Mouse (Mus musculus) frontal cortex, postnatal 10 days (tissue): ENCODE results near the gene Ripk4.
A peak's percentile ranks its signal among the peaks of the same experiment; 100 is the strongest.

ENCODE experiments used
- DNase-seq, 2 experiments: peaks; one replicate each; pipeline ENCODE4 v3.0.0; 2022; ENCODE audit warnings: low spot score in 2 of 2, mixed read lengths in 1 of 2

The Ripk4 gene

DNA sequence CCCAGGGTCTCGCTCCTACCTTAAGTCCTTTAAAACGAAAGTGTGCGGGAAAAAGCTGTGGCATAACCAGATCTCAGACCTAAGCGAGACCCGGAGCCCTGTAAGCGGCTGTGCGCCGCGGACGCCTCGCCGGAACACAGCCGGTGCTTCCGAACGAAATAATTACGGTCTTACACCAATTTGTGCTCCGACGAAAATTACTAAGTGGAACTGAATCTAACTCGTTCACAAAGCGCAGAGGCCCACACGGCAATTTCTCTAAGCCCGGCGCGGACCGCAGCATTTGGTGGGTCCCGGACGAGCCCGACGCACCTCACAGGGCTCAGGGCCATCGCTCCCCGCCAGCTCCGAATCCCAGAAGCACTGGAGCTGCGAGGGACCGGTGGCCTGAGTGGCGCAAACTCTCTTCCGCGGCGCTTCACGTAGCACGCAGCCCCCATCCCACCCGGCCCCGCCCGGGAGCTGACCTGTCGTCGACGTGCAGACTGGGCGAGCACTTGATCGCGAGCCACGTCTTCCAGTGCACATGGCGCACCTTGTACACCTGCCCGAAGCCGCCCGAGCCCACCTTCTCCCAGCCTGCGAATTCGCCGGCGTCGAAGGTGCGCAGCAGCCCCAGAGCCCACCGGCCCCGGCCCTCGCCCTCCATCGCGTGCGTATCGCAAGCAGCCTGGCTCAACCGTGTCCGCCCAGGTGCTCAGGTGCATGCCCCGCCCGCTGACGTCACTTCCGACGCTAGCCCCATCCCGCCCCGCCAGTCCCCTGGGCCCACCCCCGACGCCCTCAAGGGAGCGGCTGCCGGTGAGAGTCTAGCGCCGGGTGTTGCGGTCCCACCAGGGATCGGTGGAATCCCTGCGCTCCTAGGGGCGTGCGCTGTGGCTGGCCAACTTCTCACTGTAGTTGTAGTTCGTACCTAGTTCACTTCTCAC lies at the start of gene Ripk4:
Ripk4 (minus strand) TSS at position 727 of the 929 bp plus-strand sequence.
- no peak for DNase-seq

DNA sequence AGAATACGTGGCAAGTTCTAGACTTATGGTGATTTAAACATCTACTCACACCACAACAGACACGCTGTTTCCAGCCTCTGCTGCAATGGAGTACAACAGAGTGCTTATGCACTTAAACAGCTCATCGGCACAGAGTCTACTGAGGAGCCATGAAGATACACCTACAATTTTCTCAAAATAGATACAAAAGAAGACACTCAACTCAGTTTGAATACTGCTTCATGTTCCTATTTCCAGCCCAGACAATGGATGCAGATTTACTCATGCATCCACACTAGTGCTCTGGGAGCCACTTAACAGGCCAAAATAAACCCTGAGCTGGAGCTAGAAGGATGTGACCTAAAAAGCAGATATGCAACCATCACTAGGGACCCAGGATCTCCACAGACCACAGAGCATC lies 45.3 kb upstream of the Ripk4 start:
- DNase-seq, result no peak

DNA sequence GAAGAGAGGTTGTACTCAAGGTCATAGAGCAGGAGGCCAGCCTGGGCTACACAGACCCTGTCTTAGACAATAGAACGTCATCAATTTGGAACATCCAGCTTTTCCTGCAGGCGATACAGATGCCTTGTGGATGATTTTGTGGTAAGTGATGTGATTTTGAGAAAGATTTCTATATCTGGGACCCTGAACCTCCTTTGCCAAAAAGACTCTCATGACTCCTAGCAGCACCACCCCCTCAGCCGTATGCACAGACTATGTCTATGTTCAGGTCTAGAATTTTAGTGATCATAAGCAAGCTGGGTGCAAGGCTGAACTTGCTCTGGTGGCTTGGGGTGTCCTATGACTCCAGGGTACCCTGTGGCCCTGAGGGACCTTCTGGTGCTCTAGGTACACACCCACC lies 42.1 kb upstream of the Ripk4 start:
- no peak for DNase-seq

DNA sequence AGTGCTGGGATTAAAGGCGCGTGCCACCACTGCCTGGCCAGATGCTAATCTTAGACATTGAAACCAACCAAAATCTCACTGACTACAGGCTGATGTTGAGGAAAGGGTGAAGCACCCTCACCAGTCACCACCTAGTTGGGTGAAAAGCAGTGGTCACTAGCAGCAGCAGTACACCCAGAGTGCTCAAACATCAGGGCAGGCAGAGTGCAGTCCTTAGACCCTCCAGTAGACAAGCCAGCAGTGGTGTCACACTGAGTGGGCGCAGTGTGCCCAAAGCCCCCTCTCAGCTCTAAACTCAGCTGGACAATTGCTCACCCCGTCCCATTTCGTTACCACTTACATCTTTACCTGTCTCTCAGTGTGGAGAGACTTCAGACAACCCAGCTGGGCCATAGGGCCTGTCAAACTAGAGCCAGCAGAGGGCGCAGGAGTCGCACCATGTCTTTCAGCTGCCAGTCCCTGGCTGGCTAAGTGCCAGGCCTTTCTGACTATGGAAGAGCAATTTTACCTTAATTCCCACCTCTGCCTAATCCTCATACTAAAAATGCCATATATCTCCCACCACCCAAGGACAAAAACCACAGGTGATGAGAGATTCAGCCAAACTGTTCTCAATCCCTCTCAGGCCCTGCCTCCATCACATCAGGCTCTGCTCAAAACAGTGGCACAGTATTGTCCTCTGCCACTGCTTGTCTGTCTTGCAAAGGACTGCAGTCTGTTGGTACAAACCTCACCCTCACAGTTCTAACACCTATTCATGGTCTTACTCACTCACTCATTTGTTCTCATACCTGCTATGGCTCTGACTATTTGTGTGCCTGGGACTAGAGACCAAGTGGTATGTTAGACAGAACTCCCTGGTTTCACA lies 41.3 kb upstream of the Ripk4 start:
- peak; percentile 59 to 71 for DNase-seq

DNA sequence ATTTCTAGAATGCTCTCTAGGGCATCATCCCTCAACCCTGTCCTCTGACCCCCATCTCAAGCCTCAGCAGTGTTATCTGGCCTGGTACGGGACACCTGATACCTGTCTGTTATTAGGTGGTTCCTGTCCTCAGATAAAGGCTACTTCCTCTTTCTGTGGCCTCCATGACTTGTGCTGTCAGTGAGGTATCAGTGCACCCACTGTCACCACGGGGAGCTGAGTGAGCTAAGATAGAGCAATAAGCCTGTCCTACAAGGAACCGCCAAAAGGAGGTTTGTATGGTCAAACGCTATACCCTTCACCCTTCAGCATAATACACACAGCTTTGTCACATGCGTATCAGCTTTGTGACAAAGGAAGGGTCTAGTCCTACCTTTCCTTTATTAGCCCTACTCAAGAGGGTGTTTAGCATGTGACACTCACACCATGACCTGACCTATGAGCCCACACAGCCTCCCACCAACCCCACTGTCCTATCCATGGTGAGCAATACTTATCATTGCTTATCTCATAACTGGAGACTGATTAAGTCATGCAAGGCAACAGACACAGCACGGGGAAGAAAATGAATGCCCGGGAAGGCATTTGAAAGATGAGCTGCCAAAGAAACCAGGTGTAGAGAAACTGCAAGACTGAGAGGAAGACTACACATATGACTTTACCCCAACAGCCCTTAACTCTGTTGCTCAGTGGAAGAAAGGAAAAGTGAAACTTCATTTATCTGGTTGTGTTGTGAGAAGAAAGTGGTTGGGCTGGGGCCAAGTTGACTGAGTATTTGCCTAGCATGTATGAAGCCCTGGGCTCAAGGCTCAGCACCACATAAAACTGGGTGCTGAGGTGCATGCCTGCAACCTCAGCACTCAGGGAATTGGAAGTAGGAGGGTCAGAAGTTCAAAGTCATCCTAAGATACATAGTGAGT lies 34.6 kb upstream of the Ripk4 start:
- DNase-seq, result no peak

DNA sequence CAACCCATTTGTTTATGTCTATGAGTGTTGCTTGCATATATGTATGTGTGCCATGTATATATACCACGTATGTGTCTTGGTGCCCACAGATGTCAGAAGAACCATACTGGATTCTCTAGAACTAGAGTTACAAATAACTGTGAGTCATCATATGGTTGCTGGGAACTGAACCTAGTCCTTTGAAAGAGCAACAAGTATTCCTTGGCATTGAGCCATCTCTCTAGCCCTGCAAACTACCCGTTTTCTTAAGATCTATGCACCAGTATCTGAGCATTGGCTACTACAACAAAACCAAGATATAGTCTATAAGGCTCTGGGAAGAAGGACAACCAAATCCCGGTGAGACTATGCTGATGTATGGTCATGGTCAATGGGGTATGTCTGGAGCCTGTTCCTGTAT lies 33.6 kb upstream of the Ripk4 start:
- no peak for DNase-seq

DNA sequence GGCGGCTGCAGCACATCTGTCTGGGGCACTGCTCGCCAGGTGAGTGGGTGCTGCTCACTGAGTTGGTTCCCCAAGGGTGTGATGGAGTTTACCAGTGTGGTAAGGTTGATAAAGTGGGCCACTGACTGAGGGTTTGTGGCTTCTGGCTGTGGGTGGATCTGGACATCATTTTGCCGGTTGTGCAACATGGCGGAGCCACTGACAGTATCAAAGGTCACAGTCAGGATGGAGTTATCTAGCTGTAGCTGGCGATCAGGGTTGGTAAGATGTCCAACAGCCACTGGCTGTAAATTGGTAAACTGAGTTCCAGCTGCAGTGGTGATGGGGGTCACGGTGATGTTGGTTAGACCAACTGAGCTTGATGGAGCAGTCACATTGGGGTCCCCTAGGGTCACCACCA lies 30.7 kb upstream of the Ripk4 start:
- no peak for DNase-seq

DNA sequence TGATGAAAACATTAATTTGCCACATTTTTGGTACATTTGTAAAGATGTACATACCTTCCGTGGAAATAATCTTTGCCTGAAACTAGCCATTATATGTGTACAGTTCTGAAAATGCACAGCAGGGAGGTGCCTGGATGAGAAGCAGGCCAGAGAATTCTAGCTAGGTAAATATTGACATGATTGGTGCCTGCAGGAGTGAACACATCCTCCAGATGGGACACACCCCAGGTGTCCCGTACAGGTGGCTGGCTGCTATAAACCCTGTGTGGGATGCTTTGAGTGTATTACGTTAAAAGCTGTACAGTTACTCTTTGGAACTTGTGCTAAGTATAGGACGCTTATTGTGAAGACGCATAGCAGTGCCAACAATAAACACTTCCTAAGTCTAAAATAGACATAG lies 19.5 kb upstream of the Ripk4 start:
- DNase-seq, result no peak

DNA sequence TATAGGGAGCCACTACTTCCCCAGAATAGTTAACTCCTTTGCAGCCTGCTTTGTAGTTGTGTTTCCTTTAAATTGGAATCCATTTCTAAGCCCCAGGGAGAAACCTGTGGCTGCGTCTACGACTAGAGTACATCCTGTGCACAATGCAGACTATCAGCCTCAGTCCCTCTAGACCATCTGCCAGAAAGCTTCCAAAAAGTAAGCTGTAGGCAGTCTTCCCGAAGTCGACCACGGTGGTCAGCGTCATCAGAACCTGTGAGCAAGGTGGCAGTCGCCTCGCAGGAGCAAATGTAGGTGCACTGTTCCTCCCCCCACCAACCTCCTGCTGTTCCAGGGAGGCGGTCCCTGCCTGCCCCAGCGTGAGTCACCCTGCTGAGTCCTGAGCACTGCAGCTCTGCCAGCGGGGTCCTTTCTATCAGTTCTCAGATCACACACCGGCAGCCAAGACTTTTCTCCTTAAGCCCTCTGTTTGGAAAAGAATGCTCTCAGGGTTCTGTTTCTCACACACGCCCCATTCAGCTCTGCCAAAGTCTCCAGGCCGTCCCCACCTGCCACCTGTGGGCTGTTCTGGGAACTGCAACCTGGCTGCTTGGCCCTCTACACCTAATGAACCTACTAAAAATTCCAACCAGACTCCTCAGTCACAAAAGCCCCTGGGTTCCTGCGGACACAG lies 14.9 kb upstream of the Ripk4 start:
- DNase-seq, result peak; percentile 31 to 77

DNA sequence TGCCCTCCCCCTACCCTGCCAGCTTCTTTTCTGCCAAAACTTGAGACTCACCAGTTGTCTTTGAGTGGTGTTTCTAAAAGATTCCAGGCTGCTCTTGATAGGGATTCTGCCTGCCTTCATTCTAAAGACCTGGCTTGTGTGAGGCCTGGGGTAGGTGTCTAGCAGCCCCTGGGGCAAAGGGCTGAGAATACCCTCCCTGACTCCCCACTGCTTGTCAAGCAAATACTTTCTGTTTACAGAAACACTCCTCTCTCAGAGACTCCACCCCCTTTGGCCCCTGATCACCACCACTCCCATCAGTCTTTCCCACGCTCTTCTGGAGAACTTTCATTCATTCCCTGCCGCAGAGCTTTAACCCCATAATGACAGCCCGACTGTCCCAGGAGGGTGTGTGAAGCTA lies 2.9 kb upstream of the Ripk4 start:
- no peak for DNase-seq

DNA sequence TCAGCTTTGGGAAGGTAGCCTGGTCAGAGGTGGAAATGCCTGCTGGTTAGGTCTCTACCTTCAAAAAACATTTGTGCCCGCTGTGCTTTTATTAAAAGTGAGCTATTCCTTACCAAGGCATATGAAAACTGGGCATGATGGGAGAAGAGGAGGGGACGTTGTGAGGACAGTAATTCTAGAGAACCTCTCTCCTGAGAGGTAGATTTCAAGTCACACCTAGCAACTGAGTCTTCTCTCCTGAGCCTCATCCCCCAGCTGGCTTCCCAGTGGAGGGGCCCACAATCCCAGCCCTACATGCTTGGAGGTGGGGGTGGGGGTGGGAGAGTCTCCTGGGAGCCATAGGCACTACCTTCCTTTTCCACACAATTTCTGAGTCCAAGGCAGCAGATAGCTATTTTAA lies 1.0 kb upstream of the Ripk4 start:
- no peak for DNase-seq

DNA sequence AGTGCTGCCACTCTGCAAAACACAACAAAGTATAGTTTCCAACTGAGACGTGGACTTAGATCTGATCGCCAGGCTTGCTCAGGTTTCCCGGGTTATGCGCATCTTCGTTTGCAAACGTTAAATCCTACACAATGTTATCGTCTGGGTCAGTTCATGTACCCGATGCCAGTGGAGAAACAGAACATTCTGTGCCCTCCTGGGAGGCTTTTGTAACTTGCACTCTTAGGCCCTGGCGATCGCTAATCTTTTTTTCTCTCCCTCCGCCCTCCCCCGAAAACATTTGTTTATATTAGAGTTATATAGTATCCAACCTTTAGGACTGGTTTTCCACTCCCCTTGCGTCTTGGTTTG lies 378 bp upstream of the Ripk4 start:
- DNase-seq, result no peak

DNA sequence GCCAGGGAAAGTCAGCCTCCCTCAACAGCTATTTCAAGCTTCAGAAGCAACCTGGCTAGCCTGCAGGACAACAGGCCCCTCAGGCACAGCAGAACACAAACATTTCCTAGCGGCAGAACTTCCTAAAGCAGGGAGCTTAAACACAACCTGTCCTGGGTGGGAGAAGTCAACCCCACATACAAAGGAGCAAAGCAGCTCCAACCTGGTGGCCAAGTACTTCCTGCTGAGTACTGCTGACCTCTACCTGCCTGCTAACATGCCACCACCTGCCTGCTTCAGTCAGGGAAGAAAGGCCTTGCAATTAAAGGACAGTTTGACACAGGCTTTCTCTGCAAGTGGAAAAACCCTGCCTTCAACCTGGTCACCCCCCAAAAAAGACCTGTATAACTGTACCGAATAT lies 1.8 kb downstream of the Ripk4 start:
- no peak for DNase-seq

DNA sequence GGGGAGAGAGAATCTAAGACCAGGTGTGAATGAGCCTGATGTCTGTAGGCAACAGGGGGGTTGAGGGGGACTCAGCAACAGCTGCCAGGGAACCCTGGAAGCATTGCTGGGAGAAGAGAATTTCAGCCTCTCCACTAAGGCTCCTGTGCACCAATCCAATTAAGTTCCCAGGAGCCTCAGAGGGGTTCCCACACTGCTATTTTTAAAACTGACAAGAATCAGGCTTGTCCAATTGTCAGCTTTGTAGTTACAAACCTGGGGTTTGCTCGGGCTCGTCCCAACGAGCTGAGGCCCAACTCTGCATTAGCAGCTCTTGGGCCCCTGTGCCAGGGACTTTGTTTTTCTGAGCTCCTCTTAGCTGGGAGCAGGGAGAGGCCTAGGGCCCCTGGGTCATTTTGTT lies 3.9 kb downstream of the Ripk4 start:
- no peak for DNase-seq

DNA sequence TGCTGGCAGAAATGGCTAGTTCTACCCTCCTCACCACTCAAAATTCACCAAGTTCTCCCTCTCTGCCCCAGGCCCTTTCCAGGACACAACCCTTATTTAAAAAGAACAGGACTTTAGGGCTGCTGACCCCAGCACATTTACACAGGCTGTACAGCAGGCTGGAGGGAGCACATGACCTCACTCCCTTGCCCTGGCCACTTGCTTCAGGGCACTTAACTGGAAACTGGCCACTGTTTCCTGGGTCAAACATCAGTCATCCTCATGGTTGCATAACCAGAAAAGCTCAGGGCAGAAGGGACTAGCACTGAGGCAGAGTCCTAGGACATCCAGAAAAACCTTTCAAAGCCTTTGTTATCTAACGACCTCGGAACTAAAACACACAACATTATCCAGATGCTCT lies 5.3 kb downstream of the Ripk4 start:
- no peak for DNase-seq

DNA sequence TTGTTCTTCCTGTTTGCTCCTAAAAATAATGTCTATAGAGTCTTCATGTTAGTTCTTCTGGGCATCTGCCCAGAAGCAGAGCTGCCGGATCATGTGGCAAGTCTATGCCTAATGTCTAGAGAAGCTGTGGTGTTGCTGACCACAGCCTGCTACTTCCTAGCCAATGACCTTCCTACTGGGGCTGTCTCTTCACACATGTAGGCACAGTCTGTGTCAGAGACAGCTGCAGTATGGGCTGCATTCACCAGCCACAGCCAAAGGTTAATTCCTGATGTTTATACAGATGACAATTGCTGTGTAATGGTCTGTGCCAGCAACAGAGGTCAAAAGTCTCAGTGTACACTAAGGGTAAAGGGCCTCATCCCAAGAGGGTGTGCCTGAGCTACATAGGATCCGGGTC lies 7.1 kb downstream of the Ripk4 start:
- no peak for DNase-seq

DNA sequence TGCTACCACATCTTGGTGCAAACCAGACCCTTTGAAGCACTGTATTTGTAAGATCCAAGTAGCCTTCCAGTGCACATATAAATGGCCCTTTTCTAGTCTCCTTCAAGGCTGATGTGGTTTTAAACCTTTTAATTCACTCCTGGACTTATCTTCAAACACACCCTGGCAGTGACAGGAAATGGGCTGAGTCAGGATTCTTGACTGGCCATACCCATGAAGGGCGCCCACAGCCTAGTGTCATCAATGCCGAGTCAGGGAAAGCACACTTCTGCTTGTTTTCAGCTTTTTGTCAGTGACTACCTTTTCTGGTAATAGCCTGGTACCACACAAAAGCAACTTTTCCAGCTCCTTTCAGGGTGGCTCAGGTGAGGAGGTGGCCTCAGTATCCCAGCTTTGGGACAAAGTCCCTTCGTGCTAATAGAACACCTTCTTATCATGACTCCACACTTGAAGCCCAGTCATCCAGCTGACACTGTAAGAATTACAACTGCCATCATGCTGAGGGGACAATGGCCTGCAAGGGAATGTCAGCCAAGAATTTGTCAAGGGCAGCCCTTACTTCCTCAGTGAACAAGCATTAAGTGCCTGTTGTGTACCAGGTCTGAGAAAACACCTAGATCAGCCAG lies 11.2 kb downstream of the Ripk4 start:
- DNase-seq, result no peak

DNA sequence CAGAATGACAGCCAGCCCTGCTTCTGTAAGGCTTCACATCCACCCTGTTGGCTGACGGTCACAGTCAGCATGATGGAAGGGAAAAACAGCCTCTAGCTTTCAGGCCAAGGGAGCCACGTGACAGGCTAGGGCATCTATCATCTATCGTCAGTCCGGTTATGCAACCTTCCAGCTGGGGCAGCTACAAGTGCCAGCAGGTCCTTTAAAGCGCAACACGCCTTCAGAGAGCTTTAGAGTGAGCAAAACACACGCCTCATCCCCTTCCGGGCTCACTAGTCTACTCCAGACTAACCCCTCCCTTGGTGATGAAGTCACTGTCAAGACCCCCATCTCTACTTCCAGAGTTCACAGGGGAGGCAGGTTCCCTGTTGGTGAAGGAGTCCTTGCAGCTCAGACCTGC lies 11.7 kb downstream of the Ripk4 start:
- DNase-seq, result no peak

DNA sequence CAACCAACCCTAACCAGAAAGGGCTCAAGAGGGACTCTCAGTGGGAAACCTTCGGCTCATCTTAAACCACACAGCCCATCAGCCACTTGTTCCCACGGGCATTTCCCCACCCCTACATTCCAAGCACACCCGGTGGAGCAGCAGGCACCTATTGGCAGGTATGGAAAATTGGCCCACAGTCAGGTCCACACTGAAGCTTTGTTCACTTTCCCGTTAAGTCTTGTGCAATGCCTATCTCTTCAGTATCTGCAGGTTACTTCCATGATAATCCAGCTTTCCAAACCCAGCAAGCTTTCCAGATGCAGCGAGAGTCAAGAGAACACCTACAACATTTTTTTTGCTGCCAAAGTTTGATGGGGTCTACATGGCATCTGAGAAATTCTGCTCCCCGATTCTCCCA lies 15.2 kb downstream of the Ripk4 start:
- DNase-seq, result no peak

DNA sequence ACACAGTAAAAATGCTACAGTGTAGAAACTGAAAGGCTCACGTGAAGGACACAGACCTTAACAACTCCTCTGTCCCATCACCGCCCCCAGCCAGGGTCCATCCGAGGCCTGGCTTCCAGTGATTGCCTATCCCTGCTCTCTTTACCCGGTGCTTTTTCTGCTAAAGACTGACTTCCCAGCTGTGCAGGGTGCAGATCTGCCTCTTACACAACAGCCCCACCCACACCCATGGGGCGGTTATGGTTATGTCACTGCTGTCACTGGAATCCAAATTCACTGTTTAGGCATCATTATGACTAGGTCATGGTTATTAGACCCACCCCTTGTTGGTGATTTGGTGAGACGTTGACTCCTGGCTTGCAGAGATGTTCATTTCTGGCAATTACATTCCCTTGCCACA lies 25.6 kb downstream of the Ripk4 start:
- DNase-seq, result no peak

DNA sequence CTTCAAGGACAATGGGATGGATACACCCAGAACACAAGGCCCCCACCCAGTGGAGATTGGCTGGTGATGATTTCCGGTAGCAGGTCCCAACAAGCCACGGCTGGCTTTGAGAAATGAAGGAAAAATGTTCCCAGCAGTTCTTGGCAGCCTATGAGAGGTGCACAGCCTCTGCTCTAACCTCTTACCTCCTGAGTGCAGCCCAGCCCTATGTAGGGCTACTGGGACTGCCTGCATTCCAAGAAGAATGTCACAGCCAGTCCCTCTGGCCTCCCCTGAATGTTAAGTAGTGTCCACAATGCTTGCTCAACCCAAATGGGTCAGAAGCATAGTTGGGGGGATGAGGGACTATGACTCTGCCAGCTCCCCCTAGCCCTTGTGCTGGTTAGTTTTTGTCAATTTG lies 27.0 kb downstream of the Ripk4 start:
- DNase-seq, result peak in 1 of 2 experiments; percentile 20
